Mouse (Mus musculus) ES-E14 (cell line): ENCODE results near the gene Lin54. TPM values are rescaled to one million over a fixed set of nuclear protein-coding genes. Genes with fewer than 3 reads are reported as not detected.

Experiments
- DNase-seq: peaks from one replicate; pipeline ENCODE4 v3.0.0-alpha.2; 2013; ENCODE audit warnings: low read depth, low spot score
- H3K27ac ChIP-seq: 2 replicates; pipeline ENCODE4 v1.5.1; 2012; ENCODE audit warnings: low read depth, mild to moderate bottlenecking, low read length, moderate library complexity, mixed read lengths; ENCODE audit not compliant: poor library complexity, insufficient read depth, severe bottlenecking
- H3K36me3 ChIP-seq: 2 replicates; pipeline ENCODE4 v1.6.1; 2012; ENCODE audit warnings: mild to moderate bottlenecking, low read length, moderate library complexity, mixed read lengths; ENCODE audit not compliant: control insufficient read depth, poor library complexity, insufficient read depth, severe bottlenecking
- H3K4me1 ChIP-seq, 2 experiments: fragments of 150-350 bp in 1 of 2; sonication (generic) in 1 of 2; 2 replicates each; pipeline ENCODE4 v1.6.1; 2012; ENCODE audit warnings: low read length in 2 of 2, mild to moderate bottlenecking in 1 of 2, mixed read lengths in 1 of 2; ENCODE audit not compliant: control insufficient read depth in 2 of 2, insufficient read depth in 2 of 2, poor library complexity in 1 of 2
- H3K4me3 ChIP-seq, 2 experiments: fragments of 150-350 bp in 1 of 2; sonication (generic) in 1 of 2; 2 replicates each; pipeline ENCODE4 v1.5.1; 2012; ENCODE audit warnings: low read length in 2 of 2, low read depth in 1 of 2, mild to moderate bottlenecking in 1 of 2, mixed read lengths in 1 of 2; ENCODE audit not compliant: insufficient read depth in 1 of 2, poor library complexity in 1 of 2, severe bottlenecking in 1 of 2
- H3K9ac ChIP-seq: 2 replicates; pipeline ENCODE4 v1.6.1; 2012; ENCODE audit warnings: low read depth, mild to moderate bottlenecking, low read length, mixed read lengths; ENCODE audit not compliant: poor library complexity, insufficient read depth, severe bottlenecking
- H3K9me3 ChIP-seq: fragments of 150-350 bp; sonication (generic); 2 replicates; pipeline ENCODE4 v1.6.1; 2012; ENCODE audit warnings: low read depth, mild to moderate bottlenecking, low read length; ENCODE audit not compliant: control insufficient read depth, insufficient read depth
- CHD2 ChIP-seq: IDR thresholded peaks from 2 replicates; pipeline ENCODE4 v1.6.1; 2014; ENCODE audit warnings: mild to moderate bottlenecking, low read depth, low read length, inconsistent platforms
- HCFC1 ChIP-seq: IDR thresholded peaks from 2 replicates; pipeline ENCODE4 v1.6.1; 2012; ENCODE audit warnings: low read length, inconsistent platforms, borderline replicate concordance; ENCODE audit not compliant: insufficient read depth
- MAFK ChIP-seq: IDR thresholded peaks from 2 replicates; pipeline ENCODE4 v1.6.1; 2014; ENCODE audit warnings: mild to moderate bottlenecking, low read depth, low read length, inconsistent platforms; ENCODE audit not compliant: insufficient read depth
- ZC3H11A ChIP-seq: IDR thresholded peaks from 2 replicates; pipeline ENCODE4 v1.6.1; 2012; ENCODE audit warnings: low read depth, mild to moderate bottlenecking, inconsistent platforms, low read length, borderline replicate concordance
- ZNF384 ChIP-seq: IDR thresholded peaks from 2 replicates; pipeline ENCODE4 v1.6.1; 2012; ENCODE audit warnings: low read depth, low read length, inconsistent platforms
- in situ Hi-C, 2 experiments: fragments of 600-800 bp; cut with MboI; formaldehyde crosslinking; loops; one replicate each; pipeline ENCODE4 v1.15.1; 2025; ENCODE audit warnings: low sequenced_read_pairs in 2 of 2, inconsistent platforms in 1 of 2; ENCODE audit not compliant: unreplicated experiment in 2 of 2
- total RNA-seq: library from RNA; depleted of rRNA; stranded (reverse); fragments of 300-350 nt; gene quantifications from 2 replicates; pipeline ENCODE4 v1.2.3, GENCODE M21; 2012

Lin54 gene
- total RNA-seq, 1 experiment, result 27.8 TPM

DNA sequence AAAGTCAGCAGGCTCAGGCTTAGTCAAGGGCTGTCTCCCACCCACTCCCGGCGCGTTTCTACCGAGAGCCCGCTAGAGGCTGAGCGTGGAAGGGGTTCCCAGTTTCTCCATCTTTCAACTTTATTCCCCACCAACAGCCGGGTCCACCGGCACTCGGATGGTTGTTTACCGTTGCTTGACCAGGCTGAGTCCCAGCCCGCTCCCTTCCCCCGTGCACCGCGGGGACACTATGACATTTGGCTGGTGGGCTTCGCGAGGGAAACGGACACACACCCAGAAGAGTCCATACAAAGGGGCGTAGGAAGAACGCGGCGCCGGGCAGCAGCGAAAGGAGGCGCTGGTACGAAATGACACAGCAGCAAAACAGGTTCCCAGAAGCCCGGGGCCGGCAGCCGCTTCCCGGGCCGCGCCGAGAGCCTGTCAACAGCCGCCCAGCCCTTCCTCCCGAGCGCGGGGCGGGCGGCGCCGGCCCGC, 571 bp downstream of the Lin54 start:
- TF ChIP-seq ZC3H11A (no peak), MAFK (no peak), HCFC1 (no peak), CHD2 (no peak), ZNF384 (no peak)
- H3K4me1 ChIP-seq, result peaks cover 0 to 4% of the 10 kb centered on the region in 2 experiments; a peak in 1 of 4 replicates
- in situ Hi-C loops, result no loop called here
- H3K9me3 ChIP-seq, result no peaks in the 10 kb centered on the region; the same call in 1 of the 2 replicates
- H3K27ac ChIP-seq, result no peak overlapping the region
- H3K9ac ChIP-seq, result peak overlapping the region; percentile 82
- no peak for DNase-seq
- peak overlapping the region; percentile 82 to 95 for H3K4me3 ChIP-seq
- no peaks in the 10 kb centered on the region for H3K36me3 ChIP-seq

DNA sequence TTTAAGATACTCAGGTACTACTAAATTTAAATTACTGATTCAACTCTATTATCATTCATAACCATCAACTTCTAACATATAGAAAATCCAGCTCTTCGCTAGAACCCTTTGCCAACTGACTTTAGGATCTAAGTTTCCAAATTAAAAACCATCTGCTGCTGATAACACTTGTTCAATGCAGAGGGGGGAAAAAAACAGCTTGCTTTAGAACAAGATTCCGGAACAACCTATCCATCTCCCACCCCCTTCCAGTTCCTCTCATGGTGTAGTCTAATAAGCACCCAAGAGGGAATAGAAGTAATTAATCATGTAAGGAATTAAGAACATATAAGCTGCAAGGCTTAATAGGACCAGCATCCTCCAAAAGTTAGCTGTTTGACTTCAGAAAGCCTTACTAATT, 1.2 kb downstream of the Lin54 start:
- H3K9me3 ChIP-seq, result no peaks in the 10 kb centered on the region; the same call in 1 of the 2 replicates
- no peak overlapping the region for H3K9ac ChIP-seq
- in situ Hi-C loops, result no loop called here
- DNase-seq, result no peak
- H3K4me1 ChIP-seq, result peaks cover 0 to 4% of the 10 kb centered on the region in 2 experiments; a peak in 1 of 4 replicates
- H3K36me3 ChIP-seq, result no peaks in the 10 kb centered on the region
- H3K27ac ChIP-seq, result no peak overlapping the region
- H3K4me3 ChIP-seq, result peak overlapping the region in 1 of 2 experiments; percentile 95; a peak in 3 of 4 replicates
- TF ChIP-seq ZC3H11A (no peak), CHD2 (no peak), MAFK (no peak), HCFC1 (no peak)

- no peak overlapping the region for H3K27ac ChIP-seq
- H3K9ac ChIP-seq, result peak overlapping the region; percentile 76
- H3K9me3 ChIP-seq, result no peaks in the 10 kb centered on the region
- DNase-seq, result peak; percentile 54
- peak overlapping the region; percentile 67 to 72 for H3K4me3 ChIP-seq
- H3K36me3 ChIP-seq, result no peaks in the 10 kb centered on the region
- in situ Hi-C loops, result no loop called here
- no peak for TF ChIP-seq HCFC1
- TF ChIP-seq ZNF384, result no peak
- peaks cover 0 to 4% of the 10 kb centered on the region in 2 experiments; a peak in 1 of 4 replicates for H3K4me1 ChIP-seq
These were observed 1.8 kb downstream of the Lin54 start for GRCm38 (mm10) chr5:100498436-100499180.

GRCm38 (mm10) chr5:100491704-100492103, 8.7 kb downstream of the Lin54 start:
- TF ChIP-seq MAFK (no peak), ZC3H11A (no peak), ZNF384 (no peak), HCFC1 (no peak), CHD2 (no peak)
- Histone ChIP-seq H3K36me3 (peaks cover 3% of the 10 kb centered on the region; the same call in 1 of the 2 replicates), H3K4me3 (no peak overlapping the region), H3K4me1 (peaks cover 0 to 4% of the 10 kb centered on the region in 2 experiments; a peak in 2 of 4 replicates), H3K27ac (no peak overlapping the region), H3K9me3 (no peaks in the 10 kb centered on the region), H3K9ac (no peak overlapping the region)
- in situ Hi-C loops, result no loop called here
- no peak for DNase-seq

DNA sequence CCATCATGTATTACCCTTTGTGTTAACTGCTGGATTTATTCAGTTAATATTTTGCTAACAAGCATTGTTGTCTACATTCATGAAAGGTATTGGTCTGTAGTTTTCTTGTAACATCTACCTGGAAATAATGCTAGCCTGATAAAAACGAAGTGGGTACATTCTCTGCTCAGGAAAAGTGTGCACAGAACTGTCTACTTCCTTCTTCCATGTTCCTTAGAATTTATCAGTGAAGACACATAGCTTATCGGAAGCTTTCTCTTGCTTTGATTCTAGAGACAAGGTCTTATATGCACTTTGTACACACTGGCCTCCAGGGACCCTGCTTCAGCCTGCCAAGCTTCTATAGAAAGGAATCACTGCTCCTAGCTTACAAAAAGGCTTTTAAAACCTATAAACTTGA, 11.1 kb downstream of the Lin54 start:
- Histone ChIP-seq H3K9me3 (no peaks in the 10 kb centered on the region), H3K9ac (no peak overlapping the region), H3K36me3 (peaks cover 6% of the 10 kb centered on the region; the same call in 1 of the 2 replicates), H3K4me3 (no peak overlapping the region), H3K4me1 (peaks cover 0 to 4% of the 10 kb centered on the region in 2 experiments; a peak in 2 of 4 replicates), H3K27ac (no peak overlapping the region)
- TF ChIP-seq ZC3H11A (no peak), CHD2 (no peak), ZNF384 (no peak), HCFC1 (no peak), MAFK (no peak)
- DNase-seq, result no peak
- in situ Hi-C loops, result no loop called here
